Mouse (Mus musculus) large intestine, adult 2 months (tissue): ENCODE data around the gene Scn10a. TPM values are rescaled to one million over a fixed set of nuclear protein-coding genes. Genes with fewer than 3 reads are reported as not detected.

ENCODE experiments used
- DNase-seq: peaks from one replicate; pipeline ENCODE4 v3.0.0-alpha.2; 2012; ENCODE audit warnings: low read depth, low spot score
- WGBS: fragments of 180-500 bp; shearing (Covaris S2); methylation state at CpG from one replicate; pipeline ENCODE4 v1.1.7; 2018; 5-methylcytosine and 5-hydroxymethylcytosine counted together
- polyA plus RNA-seq: library from polyadenylated mRNA; depleted of rRNA; stranded (reverse); fragments of >200 nt; gene quantifications from 2 replicates; pipeline ENCODE4 v1.2.3, GENCODE M21; 2012; rRNA removed

Gene Scn10a
- polyA plus RNA-seq, 1 experiment: not detected

DNA sequence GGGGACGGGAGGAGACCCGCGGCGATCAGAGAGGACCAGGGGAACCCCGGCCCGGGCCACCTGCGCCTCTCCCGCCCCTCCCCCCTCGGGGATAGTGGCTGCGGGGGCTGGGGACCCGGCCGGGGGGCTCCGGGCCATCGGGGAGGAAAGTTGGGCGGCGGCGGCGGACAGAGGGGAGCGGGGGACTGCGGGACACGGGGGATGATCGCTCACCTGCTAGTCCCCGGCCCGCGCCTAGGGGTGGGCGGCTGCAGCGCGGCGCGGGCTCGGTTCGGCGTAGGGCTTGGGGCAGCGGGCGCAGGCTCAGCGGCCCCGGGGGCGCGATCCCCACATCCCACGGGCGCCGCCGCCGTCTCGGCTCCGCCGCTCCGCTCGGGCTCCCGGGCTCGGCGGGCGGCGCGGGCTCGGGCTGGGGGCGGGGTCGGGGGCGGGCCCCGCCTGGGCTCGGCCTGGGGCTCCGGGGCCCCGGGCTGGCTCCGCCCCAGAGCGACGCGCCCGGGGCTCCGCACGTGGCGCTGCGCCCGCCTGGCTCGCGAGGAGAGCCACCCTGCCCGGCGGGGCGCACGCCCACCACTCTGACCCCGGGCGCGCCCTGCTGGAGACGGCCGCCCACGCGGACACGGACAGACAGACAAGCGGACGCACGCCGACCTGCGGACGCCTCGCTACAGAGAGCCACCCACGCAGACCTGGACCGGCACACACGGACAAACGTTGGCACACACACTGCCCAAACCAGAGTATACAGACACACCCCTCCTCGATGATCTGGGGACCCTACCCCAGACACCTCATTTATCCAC, 140.3 kb downstream of the Scn10a start, which contains the start of gene Scn5a:
Scn5a (minus strand) TSS at position 381 of the 803 bp plus-strand sequence.
- under 1% methylated on average over 84 of the region's 99 CpGs for WGBS
- DNase-seq: no peak

DNA sequence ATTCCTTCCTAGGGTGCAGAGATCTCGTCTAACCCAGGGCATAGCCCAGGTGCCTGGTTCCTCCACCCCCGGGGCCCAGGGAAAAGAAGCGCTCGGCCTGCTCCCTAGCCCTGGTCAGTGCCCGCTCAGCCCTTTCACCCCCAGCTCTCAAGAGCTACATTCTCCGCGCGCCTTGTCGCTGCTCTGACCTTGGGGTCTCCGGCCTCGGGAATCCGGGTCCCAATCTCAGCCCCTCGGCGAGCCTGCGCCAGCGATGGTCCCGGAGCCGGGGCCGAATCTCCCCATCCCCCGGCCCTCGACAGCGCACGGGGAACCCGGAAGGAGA, 140.8 kb downstream of the Scn10a start:
- WGBS: 5% methylated on average over 24 of the region's 24 CpGs
- DNase-seq: no peak

DNA sequence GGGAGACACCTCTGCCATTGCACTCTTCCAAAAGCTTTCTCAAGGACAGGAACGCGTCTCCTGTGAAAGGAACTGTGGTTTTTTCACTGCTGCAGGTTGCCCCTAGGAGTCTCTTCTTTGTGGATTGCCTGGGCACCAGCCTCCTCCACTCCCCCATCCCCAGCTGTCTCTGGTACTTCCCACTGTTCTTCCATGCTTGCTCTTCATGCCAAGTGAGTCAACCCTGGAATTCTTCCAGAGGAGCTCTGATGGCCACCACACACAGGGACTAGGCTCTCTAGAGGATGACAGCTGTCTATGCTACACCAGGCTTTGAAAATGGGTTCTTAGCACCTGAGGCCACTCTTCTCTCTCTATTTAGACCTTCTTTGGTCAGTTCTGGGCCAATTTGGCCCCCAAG, 142.1 kb downstream of the Scn10a start:
- DNase-seq: no peak
- 63% methylated on average over 2 of the region's 2 CpGs for WGBS

DNA sequence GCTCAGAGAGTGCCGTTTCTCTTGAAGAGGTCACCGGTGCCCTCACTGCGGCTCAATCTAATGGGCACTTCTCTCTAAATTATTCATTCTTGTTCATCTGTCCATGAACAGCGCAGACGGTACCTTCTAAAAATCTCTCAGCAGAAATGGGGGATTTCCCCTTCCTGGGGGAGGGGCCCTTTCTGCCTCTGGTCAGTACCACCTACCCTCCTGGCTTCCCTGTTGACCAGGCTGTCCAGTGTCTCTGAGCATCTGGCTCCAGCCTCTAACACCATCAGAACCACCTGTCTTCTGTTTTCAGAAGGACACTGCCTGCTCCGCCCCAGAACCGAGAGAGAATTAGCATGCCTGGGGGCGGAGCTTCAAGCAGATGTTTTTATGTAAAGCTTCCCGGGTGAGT, 143.4 kb downstream of the Scn10a start:
- WGBS: 49% methylated on average over 9 of the region's 9 CpGs
- no peak for DNase-seq

- 71% methylated on average over 7 of the region's 7 CpGs for WGBS
- no peak for DNase-seq
These were observed 144.8 kb downstream of the Scn10a start for GRCm38 (mm10) chr9:119574366-119574765.

DNA sequence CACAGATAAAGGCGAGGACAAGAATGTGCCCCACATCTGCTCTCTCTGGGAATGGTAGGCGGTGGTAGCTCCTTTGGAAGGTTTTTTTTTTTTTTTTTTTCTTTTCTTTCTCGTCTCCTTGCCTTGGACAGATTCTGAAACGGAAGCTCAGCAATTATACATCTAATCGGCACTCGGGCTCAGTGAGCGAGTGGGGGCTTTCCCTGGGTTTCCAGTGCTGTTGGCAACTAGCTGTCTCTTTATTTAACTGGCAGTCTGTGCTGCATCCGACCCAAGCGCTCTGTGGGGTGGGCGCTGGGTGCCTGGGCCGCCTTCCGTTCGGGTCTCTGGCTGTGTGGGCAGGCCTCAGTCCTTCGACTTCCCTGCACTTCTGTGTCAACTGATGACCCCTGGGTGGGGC, 146.1 kb downstream of the Scn10a start:
- DNase-seq: no peak
- WGBS: 60% methylated on average over 14 of the region's 14 CpGs

- 9% methylated on average over 15 of the region's 15 CpGs for WGBS
- no peak for DNase-seq
These were observed 147.7 kb downstream of the Scn10a start for GRCm38 (mm10) chr9:119571411-119571888.

DNA sequence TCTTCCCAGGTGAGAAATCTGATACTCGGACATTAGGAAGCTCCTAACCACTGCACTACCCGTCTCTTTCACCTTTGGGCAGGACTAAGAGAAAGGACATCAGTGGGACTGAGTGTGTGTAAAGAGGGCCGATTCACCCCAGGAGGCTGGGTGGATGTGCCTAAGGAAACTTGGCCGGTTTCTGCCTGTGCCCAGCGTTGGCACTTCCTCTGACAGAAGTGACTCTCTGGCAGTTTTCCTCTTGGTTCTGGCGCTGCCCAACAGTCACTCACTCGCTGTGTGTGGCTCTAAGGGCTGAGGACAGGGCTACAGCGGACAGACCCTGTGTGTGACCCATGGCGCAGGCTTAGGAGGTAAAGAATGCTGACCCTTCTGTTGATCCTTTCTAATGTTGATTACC, 148.5 kb downstream of the Scn10a start:
- DNase-seq: no peak
- 27% methylated on average over 9 of the region's 9 CpGs for WGBS

DNA sequence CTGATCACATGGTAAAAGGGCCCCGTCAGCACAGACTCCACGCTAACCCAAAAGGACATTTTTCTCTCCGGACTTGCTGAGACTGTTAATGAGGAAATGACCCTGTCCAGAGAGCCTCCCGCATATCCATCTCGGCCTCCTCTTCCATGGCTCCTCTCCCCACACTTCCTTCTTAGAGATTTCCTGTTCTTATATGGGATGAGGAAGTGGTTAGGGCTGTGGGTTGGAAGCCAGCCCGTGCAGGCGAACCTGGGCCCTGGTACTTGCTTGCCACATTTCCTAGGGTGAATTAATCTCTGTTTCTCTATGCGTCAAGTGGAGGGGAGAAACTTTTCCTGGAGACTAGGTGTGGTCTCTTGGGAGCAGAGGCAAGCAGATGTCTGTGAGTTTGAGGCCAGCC, 150.4 kb downstream of the Scn10a start:
- 74% methylated on average over 8 of the region's 8 CpGs for WGBS
- DNase-seq: no peak

DNA sequence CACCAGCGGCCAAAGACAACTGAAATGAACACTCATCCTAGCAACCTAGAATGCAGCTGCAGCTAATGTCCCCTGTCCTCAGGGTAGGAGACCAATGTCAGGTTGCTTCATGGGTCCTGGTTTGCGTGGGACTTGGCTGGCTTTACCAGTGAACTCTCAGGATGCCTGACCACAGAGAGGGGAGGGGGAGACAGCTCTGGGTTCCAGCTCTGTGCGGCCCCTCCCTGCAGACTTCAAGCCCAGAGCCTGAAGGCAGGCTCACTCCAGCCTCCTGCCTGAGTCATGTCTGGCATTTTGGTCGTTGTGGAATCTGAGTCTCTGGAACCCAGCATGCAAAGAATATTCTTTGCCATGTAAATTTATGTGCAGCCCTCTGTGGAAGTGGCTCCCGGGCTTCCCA, 151.3 kb downstream of the Scn10a start:
- 73% methylated on average over 5 of the region's 5 CpGs for WGBS
- DNase-seq: no peak

- no peak for DNase-seq
- 10% methylated on average over 10 of the region's 10 CpGs for WGBS
These were observed 152.9 kb downstream of the Scn10a start for GRCm38 (mm10) chr9:119566214-119566613.

DNA sequence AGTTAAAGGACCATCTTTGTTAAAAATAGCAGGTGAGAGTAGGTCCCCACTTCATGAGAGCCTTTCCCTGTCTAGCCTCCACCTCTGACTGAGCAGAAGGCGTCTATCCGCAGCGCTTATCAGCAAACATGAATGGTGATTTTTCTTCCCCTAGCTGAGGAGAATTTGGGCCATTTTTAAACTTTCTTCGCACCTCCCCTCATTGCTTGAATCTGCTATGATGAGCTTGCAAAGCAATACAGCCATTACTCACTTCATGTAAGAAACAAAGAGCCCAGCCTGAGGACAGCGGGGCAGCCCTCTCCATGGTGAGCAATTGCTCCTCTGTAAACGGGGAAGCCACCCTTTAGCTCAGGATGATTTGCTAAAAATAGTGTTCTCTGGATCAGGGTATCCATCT, 154.3 kb downstream of the Scn10a start:
- WGBS: 75% methylated on average over 6 of the region's 6 CpGs
- DNase-seq: no peak

DNA sequence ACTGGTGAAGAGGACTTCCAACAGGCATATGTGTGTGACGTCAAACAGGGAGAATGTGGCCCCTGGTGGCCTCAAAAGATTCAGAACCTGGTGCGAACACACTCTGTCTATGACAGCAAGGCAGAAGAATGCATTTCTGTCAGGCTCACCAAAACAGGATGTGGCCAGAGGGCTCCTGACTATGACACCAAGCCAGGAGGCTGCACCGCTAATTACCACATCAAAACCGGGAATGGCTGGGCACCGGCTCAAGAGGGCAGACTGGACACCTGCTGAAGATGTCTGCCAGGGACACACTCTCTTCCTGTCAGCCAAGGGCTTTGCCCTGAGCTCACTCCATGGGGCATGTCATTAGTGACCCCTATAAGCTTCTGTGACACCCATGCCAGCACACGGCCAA, 155.5 kb downstream of the Scn10a start:
- DNase-seq: no peak
- 49% methylated on average over 6 of the region's 6 CpGs for WGBS

GRCm38 (mm10) chr9:119562256-119562655, 156.9 kb downstream of the Scn10a start:
- 68% methylated on average over 12 of the region's 12 CpGs for WGBS
- DNase-seq: no peak

DNA sequence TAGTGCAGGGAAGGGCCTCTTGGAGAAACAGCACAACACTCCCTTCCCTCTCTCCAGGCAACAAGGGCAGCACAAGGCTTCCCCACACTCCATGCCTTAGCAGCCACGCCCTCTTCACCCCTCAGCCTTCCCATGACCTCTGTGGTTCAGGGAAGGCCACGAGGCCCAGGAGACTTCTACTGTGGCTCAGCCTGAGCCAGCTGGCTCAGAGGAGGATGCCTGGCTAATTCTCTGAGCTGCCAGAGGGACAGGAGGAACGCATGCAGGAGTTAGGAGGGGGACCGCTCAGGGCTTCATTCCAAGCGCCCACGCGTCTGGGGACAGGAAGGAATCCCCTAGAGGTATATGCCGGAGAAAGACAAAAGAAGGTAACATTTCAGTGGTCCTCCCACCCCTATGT, 157.4 kb downstream of the Scn10a start:
- WGBS: 64% methylated on average over 8 of the region's 8 CpGs
- DNase-seq: no peak

DNA sequence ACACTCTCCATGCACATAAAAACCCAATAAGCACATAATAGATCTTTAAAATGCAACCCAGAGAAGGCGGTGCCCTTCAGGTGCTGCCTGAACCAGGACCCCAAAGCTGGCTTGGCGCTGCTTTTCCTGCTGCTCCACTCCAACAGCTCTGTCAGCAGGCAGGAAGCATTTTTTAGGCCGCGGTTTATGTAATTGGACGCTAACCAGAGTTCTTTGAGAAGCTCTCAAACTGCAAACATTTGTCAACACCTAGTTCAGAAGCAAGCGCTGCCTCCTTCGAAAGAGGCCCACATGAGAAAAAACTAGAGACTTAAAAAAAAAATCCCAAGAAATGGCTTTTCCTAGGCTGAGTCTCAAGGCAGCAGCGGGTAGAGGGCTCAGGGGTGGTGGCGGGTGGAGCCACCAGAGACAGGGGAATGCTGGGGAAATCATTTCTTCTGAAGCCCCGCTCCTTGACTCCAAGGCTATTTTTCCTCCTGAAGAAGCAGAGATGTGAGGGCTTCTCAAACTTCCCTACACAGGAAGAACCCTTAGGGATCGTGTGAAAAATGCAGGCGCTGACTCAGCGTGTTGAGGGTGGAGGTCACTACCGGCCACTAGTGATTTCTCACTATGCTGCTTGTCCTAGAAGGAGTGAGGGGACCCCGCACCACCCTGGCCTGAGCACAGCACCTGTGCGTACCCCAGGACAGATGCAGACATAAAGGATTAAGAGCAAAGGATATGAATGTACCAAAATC, 159.4 kb downstream of the Scn10a start:
- no peak for DNase-seq
- WGBS: 64% methylated on average over 16 of the region's 16 CpGs

Other genes with a start within 250 kb of the Scn10a start
- gene Scn5a, start 140.3 kb downstream of the Scn10a start, polyA plus RNA-seq: 0.38 TPM in 2 replicates
- gene Scn11a, start 106.1 kb upstream of the Scn10a start, polyA plus RNA-seq: 0.18 and 0.20 TPM in 2 replicates
- 16.3 and 33.4 TPM in 2 replicates for gene Wdr48, start 175.6 kb upstream of the Scn10a start, polyA plus RNA-seq
- 13.3 and 18.7 TPM in 2 replicates for gene Gorasp1, start 218.2 kb upstream of the Scn10a start, polyA plus RNA-seq
- 0.02 and 0.05 TPM in 2 replicates for gene Ttc21a, start 218.3 kb upstream of the Scn10a start, polyA plus RNA-seq